In the genomic region with DNA sequence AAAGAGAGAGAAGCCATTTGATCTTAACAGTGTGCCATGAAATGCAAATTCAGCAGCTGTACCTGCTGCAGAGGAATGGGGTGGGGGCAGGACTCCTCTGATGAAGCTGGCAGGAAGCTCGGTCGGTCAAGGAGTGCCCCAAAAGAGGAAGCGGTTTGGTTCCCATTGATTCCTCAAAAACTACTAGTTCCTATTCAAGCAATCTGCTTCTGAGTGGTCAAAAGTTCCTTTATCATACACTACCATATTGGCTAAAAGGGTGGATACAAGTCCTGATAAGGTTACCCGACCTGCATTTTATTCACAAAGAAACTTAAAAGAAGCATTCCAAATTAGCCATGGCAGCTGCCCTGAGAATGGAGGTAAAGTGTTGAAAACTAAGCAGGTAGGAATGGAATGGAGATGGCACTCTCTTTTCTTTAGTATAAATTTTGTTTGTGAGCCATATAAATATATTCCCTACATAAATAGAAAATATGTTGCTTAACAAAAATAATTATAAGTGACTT, we compare ENCODE assay signal across 16 mouse cellular contexts. TPM values are rescaled to one million over a fixed set of nuclear protein-coding genes. Genes with fewer than 3 reads are reported as not detected.
A peak's percentile ranks its signal among the peaks of the same experiment; 100 is the strongest.
DNase-seq lines count a peak whose midpoint lies in the region; ATAC-seq and TF ChIP-seq lines count a peak whose summit lies in the region.
"Had no signal": no experiment of that assay in that cellular context is flagged by ENCODE, and none has a peak within 500 bp of the region (broad histone marks: within the 10 kb centered on the region; RNA-seq: fewer than 3 reads in every experiment).

No protein-coding gene starts in this region.

- H3K36me3 ChIP-seq in liver, embryonic 14.5 days (replicated peaks; ENCODE audit: control insufficient read depth, insufficient read depth, low read depth), result peaks cover 32% of the 10 kb centered on the region
- no peaks in the 10 kb centered on the region for H3K36me3 ChIP-seq in forebrain, embryonic 14.5 days (ENCODE audit: control insufficient read depth, insufficient read depth, low read length)
- H3K36me3 ChIP-seq: heart, embryonic 15.5 days; midbrain, embryonic 13.5 days; neural tube, embryonic 15.5 days had no signal

- peak; percentile 86 for TF ChIP-seq EP300 in liver, embryonic 14.5 days (IDR thresholded peaks at IDR 0.05; ENCODE audit: low read depth)

- H3K4me2 ChIP-seq in liver, embryonic 14.5 days (ENCODE audit: low read depth), result peak overlapping the region; percentile 73
- H3K4me2 ChIP-seq in forebrain, embryonic 14.5 days (ENCODE audit: low read length), result no peak overlapping the region

- WGBS in liver, embryonic 14.5 days (ENCODE audit: insufficient replicate concordance), result 6% methylated on average over 4 of the region's 4 CpGs
- WGBS in cerebellum, adult 2 months, result 80% methylated on average over 4 of the region's 4 CpGs
- WGBS in forebrain, embryonic 14.5 days, result 75% methylated on average over 4 of the region's 4 CpGs

- H3K9ac ChIP-seq in liver, embryonic 14.5 days (replicated peaks), result peak overlapping the region; percentile 81
- H3K9ac ChIP-seq in forebrain, embryonic 14.5 days (ENCODE audit: low read length), result no peak overlapping the region

- H3K27ac ChIP-seq in liver, embryonic 14.5 days, result peak overlapping the region; percentile 92
- no peak overlapping the region for H3K27ac ChIP-seq in cerebellum, adult 2 months (ENCODE audit: insufficient read depth, low read length)
- no peak overlapping the region for H3K27ac ChIP-seq in forebrain, embryonic 14.5 days (ENCODE audit: low read depth, low read length)
- H3K27ac ChIP-seq: midbrain, embryonic 13.5 days; neural tube, embryonic 15.5 days had no signal

- H3K27me3 ChIP-seq in liver, embryonic 14.5 days (ENCODE audit: control insufficient read depth, insufficient read depth, low read length), result no peaks in the 10 kb centered on the region
- H3K27me3 ChIP-seq in cerebellum, adult 2 months (ENCODE audit: control insufficient read depth, insufficient read depth, low read length), result no peaks in the 10 kb centered on the region
- H3K27me3 ChIP-seq in forebrain, embryonic 14.5 days (replicated peaks; ENCODE audit: control insufficient read depth, insufficient read depth, low read length), result no peaks in the 10 kb centered on the region
- H3K27me3 ChIP-seq: heart, embryonic 15.5 days; midbrain, embryonic 13.5 days; neural tube, embryonic 15.5 days had no signal

- ATAC-seq in liver, embryonic 14.5 days (ENCODE audit: insufficient read depth), result peak; percentile 47
- no peak for ATAC-seq in forebrain, embryonic 14.5 days
- ATAC-seq: intestine, embryonic 16.5 days had no signal

- no peaks in the 10 kb centered on the region for H3K9me3 ChIP-seq in liver, embryonic 14.5 days (ENCODE audit: control insufficient read depth, low read length)
- H3K9me3 ChIP-seq in forebrain, embryonic 14.5 days (replicated peaks; ENCODE audit: control insufficient read depth, low read length), result no peaks in the 10 kb centered on the region
- H3K9me3 ChIP-seq: heart, embryonic 15.5 days; midbrain, embryonic 13.5 days; neural tube, embryonic 15.5 days had no signal

- H3K4me1 ChIP-seq in liver, embryonic 14.5 days (replicated peaks; ENCODE audit: control insufficient read depth in 2 of 2, insufficient read depth in 2 of 2, low read length in 1 of 2), result peaks cover 41 to 42% of the 10 kb centered on the region in 2 experiments
- peaks cover 6% of the 10 kb centered on the region; the same call in 1 of the 2 replicates for H3K4me1 ChIP-seq in cerebellum, adult 2 months (ENCODE audit: control insufficient read depth, insufficient read depth, low read length)
- peaks cover 16% of the 10 kb centered on the region for H3K4me1 ChIP-seq in forebrain, embryonic 14.5 days (ENCODE audit: control insufficient read depth, insufficient read depth, low read length)

- H3K4me3 ChIP-seq in liver, embryonic 14.5 days (ENCODE audit: insufficient read depth in 1 of 2, low read depth in 2 of 2, low read length in 2 of 2), result peak overlapping the region; percentile 87 to 95
- H3K4me3 ChIP-seq in cerebellum, adult 2 months (replicated peaks; ENCODE audit: insufficient read depth, low read depth, low read length), result no peak overlapping the region
- no peak overlapping the region for H3K4me3 ChIP-seq in forebrain, embryonic 14.5 days (ENCODE audit: low read depth, low read length)
- H3K4me3 ChIP-seq: midbrain, embryonic 13.5 days; neural tube, embryonic 15.5 days had no signal

- DNase-seq in 3T3-L1 (ENCODE audit: low read depth, low spot score) (peak; percentile 11), 416B (ENCODE audit: low read depth) (peak; percentile 95)
- DNase-seq in c-Kit-positive CD71-positive TER-119-negative erythroid progenitor cells, embryonic 14.5 days (ENCODE audit: low read depth), result peak; percentile 58
- peak; percentile 71 to 79 (median 78) for DNase-seq in liver, embryonic 14.5 days (ENCODE audit: low read depth in 3 of 3, low spot score in 3 of 3)
- no peak for DNase-seq in ovary, postnatal 36 days (ENCODE audit: low spot score)
- no peak for DNase-seq in cerebellum, adult 2 months
- no peak for DNase-seq in forebrain, embryonic 14.5 days (ENCODE audit: low spot score)
- DNase-seq in frontal cortex, postnatal 25 days (ENCODE audit: low spot score in 2 of 2), result no peak
- DNase-seq: embryo, embryonic 11 days; forebrain, postnatal 0 days; lung, adult 18-20 months; thymus, postnatal 36 days had no signal

- TF ChIP-seq POLR2A in cerebellum, adult 2 months (IDR thresholded peaks at IDR 0.05; ENCODE audit: borderline replicate concordance, insufficient read depth, low read length), result no peak

- no peak for TF ChIP-seq CTCF in liver, embryonic 14.5 days (IDR thresholded peaks at IDR 0.05; ENCODE audit: low read depth)
- TF ChIP-seq CTCF in cerebellum, adult 2 months (IDR thresholded peaks at IDR 0.05; ENCODE audit: borderline replicate concordance, insufficient read depth, low read depth, low read length), result no peak

RNA-seq across cellular contexts. Expression of gene Pml, which starts 3.4 kb away (rescaled TPM):
- 16.7 and 17.6 TPM in 2 replicates for polyA plus RNA-seq in liver, embryonic 14.5 days (2012; rRNA removed)
- polyA plus RNA-seq in liver, embryonic 14.5 days (2014; fragmentation: Nextera tagmentation; extraction: Ambion mirVana), result 17.1 and 19.3 TPM in 2 replicates
- 9.9 and 12.2 TPM in 2 replicates for polyA plus RNA-seq in cerebellum, adult 2 months (2012; rRNA removed)
- 5.3 and 6.0 TPM in 2 replicates for polyA plus RNA-seq in forebrain, embryonic 14.5 days (2014; fragmentation: Nextera tagmentation; extraction: Ambion mirVana)

RNA-seq across cellular contexts. Expression of gene Stoml1, which starts 6.8 kb away (rescaled TPM):
- polyA plus RNA-seq in liver, embryonic 14.5 days (2012; rRNA removed), result 4.1 and 4.8 TPM in 2 replicates
- polyA plus RNA-seq in liver, embryonic 14.5 days (2014; fragmentation: Nextera tagmentation; extraction: Ambion mirVana), result 2.5 and 3.8 TPM in 2 replicates
- polyA plus RNA-seq in cerebellum, adult 2 months (2012; rRNA removed), result 98.3 and 99.1 TPM in 2 replicates
- 75.1 and 81.1 TPM in 2 replicates for polyA plus RNA-seq in forebrain, embryonic 14.5 days (2014; fragmentation: Nextera tagmentation; extraction: Ambion mirVana)

RNA-seq across cellular contexts. Expression of gene Islr2, which starts 42.0 kb away (rescaled TPM):
- polyA plus RNA-seq in liver, embryonic 14.5 days (2012; rRNA removed), result 0.03 and 0.35 TPM in 2 replicates
- not detected in 2 replicates for polyA plus RNA-seq in liver, embryonic 14.5 days (2014; fragmentation: Nextera tagmentation; extraction: Ambion mirVana)
- 1.1 and 1.6 TPM in 2 replicates for polyA plus RNA-seq in cerebellum, adult 2 months (2012; rRNA removed)
- polyA plus RNA-seq in forebrain, embryonic 14.5 days (2014; fragmentation: Nextera tagmentation; extraction: Ambion mirVana), result 118 and 123 TPM in 2 replicates
- polyA plus RNA-seq: heart, embryonic 15.5 days had no signal

RNA-seq across cellular contexts. Expression of gene Islr, which starts 42.0 kb away (rescaled TPM):
- polyA plus RNA-seq in liver, embryonic 14.5 days (2012; rRNA removed), result 3.3 and 3.6 TPM in 2 replicates
- polyA plus RNA-seq in liver, embryonic 14.5 days (2014; fragmentation: Nextera tagmentation; extraction: Ambion mirVana), result 1.1 and 1.7 TPM in 2 replicates
- 6.4 and 12.2 TPM in 2 replicates for polyA plus RNA-seq in cerebellum, adult 2 months (2012; rRNA removed)
- polyA plus RNA-seq in forebrain, embryonic 14.5 days (2014; fragmentation: Nextera tagmentation; extraction: Ambion mirVana), result 13.5 and 20.1 TPM in 2 replicates

Comparison
In these comparisons a context has a peak if more than half of its experiments do, and no peak if none do; other contexts are left out.
1. DNase-seq: peak in 3T3-L1 (single experiment), 416B (single experiment), c-Kit-positive CD71-positive TER-119-negative erythroid progenitor cells, embryonic 14.5 days (single experiment) and liver, embryonic 14.5 days (3 of 3); none in ovary, postnatal 36 days (single experiment), cerebellum, adult 2 months (0 of 2), forebrain, embryonic 14.5 days (single experiment) and frontal cortex, postnatal 25 days (0 of 2).
2. H3K4me3 ChIP-seq: peak in liver, embryonic 14.5 days (2 of 2); none in cerebellum, adult 2 months (single experiment) and forebrain, embryonic 14.5 days (single experiment).
3. RNA of gene Stoml1, which starts 6.8 kb away (polyA plus RNA-seq): 98.3 to 99.1 TPM in cerebellum, adult 2 months and 75.1 to 81.1 TPM in forebrain, embryonic 14.5 days; 2.5 to 4.8 TPM in liver, embryonic 14.5 days; every median in the first group is over 10 times any median in the second.
4. RNA of gene Islr2, which starts 42.0 kb away (polyA plus RNA-seq): 118 to 123 TPM in forebrain, embryonic 14.5 days; 1.1 to 1.6 TPM in cerebellum, adult 2 months and 0.03 to 0.35 TPM in liver, embryonic 14.5 days; every median in the first group is over 10 times any median in the second.